Mouse (Mus musculus) effector memory CD4-positive, alpha-beta T cell, adult 7 months (primary cell): ENCODE results near the gene Sgip1. TPM values are rescaled to one million over a fixed set of nuclear protein-coding genes. Genes with fewer than 3 reads are reported as not detected.

Experiments
- polyA plus RNA-seq: library from polyadenylated mRNA; unstranded; fragments of 100-300 nt; shearing (Covaris generic); gene quantifications from one replicate; pipeline ENCODE4 v1.2.1, GENCODE M21; 2017

Gene Sgip1
- 3.0 TPM for polyA plus RNA-seq

DNA sequence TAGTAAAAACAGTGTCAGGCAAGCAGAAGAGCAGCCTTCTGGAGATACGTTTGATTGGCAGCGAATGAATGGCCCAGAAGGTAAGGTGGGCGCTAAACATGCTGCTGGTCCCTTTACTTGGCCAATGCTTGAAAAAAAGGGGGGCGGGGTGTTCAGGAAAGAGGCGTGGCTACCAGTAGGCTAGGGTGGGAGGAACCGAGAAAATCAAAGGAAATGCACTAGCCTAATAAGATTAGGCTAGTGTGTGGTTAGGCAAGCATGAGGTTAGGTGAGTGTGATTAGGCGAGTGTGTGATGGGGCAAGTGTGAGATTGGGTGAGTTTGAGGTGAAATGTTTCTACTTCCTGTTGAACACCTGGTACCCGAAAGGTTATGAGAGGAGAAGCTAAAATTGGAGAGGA, at the start of gene Sgip1:
Gene Sgip1, plus strand, starts transcription at position 11 of the 400 bp plus-strand sequence.

DNA sequence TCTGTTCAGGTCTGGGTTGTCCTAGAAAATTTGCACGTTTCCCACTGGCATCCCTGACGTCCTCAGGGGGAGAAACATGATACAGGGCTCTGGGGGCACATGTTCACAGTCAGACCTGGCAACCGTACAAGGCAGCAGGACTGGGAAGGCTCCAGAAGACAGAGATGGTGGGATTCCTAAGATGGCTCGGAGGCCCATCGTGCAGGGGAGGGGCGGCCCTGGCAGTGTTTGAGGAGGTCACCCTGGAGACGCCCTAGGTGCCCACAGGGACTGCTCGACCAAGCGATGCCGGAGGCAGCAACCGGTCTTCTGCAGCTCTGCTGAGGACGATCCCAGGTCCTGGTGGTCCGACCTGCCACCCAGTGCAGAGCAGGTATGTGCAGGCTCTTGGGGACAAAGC, 237.3 kb downstream of the Sgip1 start, which contains the start of gene Tctex1d1:
Gene Tctex1d1, plus strand, starts transcription at position 167 of the 400 bp plus-strand sequence.

Other genes with a start within 250 kb of the Sgip1 start
- gene Tctex1d1, start 237.3 kb downstream of the Sgip1 start, polyA plus RNA-seq, result not detected